ENCODE assay signal across 30 mouse cellular contexts in the genomic region with DNA sequence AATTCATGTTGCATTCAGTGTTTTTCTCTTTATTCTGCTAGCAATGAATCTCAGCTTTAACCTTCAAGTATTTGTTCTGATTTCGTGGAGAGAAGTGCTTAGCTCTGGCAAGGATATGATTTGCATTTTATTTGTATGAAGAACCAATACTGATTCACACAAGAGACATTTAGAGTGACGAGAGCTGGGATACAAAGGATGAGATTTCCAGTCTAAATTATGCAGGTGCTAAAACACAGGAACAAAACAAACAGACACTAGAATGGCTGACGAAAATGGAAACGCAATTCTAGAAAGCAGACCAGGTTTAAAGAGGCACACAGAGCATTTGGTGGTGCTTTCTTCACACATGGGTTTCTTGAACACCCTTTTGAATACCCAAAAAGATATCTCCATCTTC.
DNase-seq lines count a peak whose midpoint lies in the region; ATAC-seq and TF ChIP-seq lines count a peak whose summit lies in the region.
"Had no signal": no experiment of that assay in that cellular context is flagged by ENCODE, and none has a peak within 500 bp of the region (broad histone marks: within the 10 kb centered on the region; RNA-seq: fewer than 3 reads in every experiment).

No protein-coding gene starts in this region.

- H3K9ac ChIP-seq in forebrain, postnatal 0 days = no peak overlapping the region
- H3K9ac ChIP-seq in forebrain, embryonic 15.5 days (replicated peaks) = no peak overlapping the region
- no peak overlapping the region for H3K9ac ChIP-seq in midbrain, embryonic 15.5 days
- H3K9ac ChIP-seq in midbrain, embryonic 11.5 days (ENCODE audit: low read length) = no peak overlapping the region
- H3K9ac ChIP-seq: embryonic facial prominence, embryonic 13.5 days; forebrain, embryonic 12.5 days; heart, embryonic 12.5 days; heart, embryonic 15.5 days; hindbrain, embryonic 15.5 days had no signal

- ATAC-seq in forebrain, postnatal 0 days = peak; percentile 78
- no peak for ATAC-seq in forebrain, embryonic 15.5 days (replicated peaks)
- ATAC-seq in midbrain, embryonic 15.5 days (replicated peaks) = no peak
- ATAC-seq in midbrain, embryonic 11.5 days (ENCODE audit: low FRiP score) = no peak
- ATAC-seq: Patski had no signal

- H3K4me3 ChIP-seq in forebrain, postnatal 0 days (ENCODE audit: low read depth, low read length) = no peak overlapping the region
- H3K4me3 ChIP-seq in forebrain, embryonic 15.5 days = no peak overlapping the region
- H3K4me3 ChIP-seq in layer of hippocampus, adult 2 months = no peak overlapping the region
- no peak overlapping the region for H3K4me3 ChIP-seq in midbrain, embryonic 15.5 days
- H3K4me3 ChIP-seq in midbrain, embryonic 11.5 days (ENCODE audit: low read depth, low read length) = no peak overlapping the region
- H3K4me3 ChIP-seq: embryonic facial prominence, embryonic 10.5 days; embryonic facial prominence, embryonic 13.5 days; erythroblast, embryonic 14.5 days; forebrain, embryonic 12.5 days; heart, embryonic 12.5 days; heart, embryonic 15.5 days; hindbrain, embryonic 10.5 days; hindbrain, embryonic 15.5 days had no signal

- TF ChIP-seq POLR2A in brain, embryonic 14.5 days (IDR thresholded peaks at IDR 0.05; ENCODE audit: borderline replicate concordance, extremely low read depth, insufficient read depth, insufficient read length, poor library complexity, severe bottlenecking) = no peak

- no peak for TF ChIP-seq CTCF in forebrain, postnatal 0 days (IDR thresholded peaks at IDR 0.05; ENCODE audit: low read depth)
- TF ChIP-seq CTCF in layer of hippocampus, adult 2 months (conservative IDR thresholded peaks at IDR 0.05) = no peak
- no peak for TF ChIP-seq CTCF in brain, embryonic 14.5 days (IDR thresholded peaks at IDR 0.05; ENCODE audit: borderline replicate concordance, extremely low read depth, insufficient read depth, insufficient read length)

- peak; percentile 16 for DNase-seq in forebrain, postnatal 0 days
- no peak for DNase-seq in layer of hippocampus, adult 2 months (ENCODE audit: low spot score in 2 of 2)
- no peak for DNase-seq in layer of hippocampus, postnatal 10 days (ENCODE audit: low spot score in 2 of 2)
- no peak for DNase-seq in midbrain, embryonic 11.5 days (ENCODE audit: low spot score, missing footprints)
- DNase-seq in brain, embryonic 14.5 days (ENCODE audit: low read depth) = peak; percentile 26
- DNase-seq: adrenal gland, postnatal 10 days; adrenal gland, postnatal 36 days; B cell, adult 2 months; cerebellum, adult 11-12 months; cerebellum, adult 8-10 months; cerebellum, postnatal 10 days; cerebellum, postnatal 36 days; embryo, embryonic 11 days; gastrocnemius, postnatal 25 days; heart, adult 18-20 months; heart, postnatal 10 days; heart, postnatal 36 days had no signal

- no peaks in the 10 kb centered on the region for H3K27me3 ChIP-seq in forebrain, postnatal 0 days (ENCODE audit: insufficient read depth, low read length)
- H3K27me3 ChIP-seq in forebrain, embryonic 15.5 days = no peaks in the 10 kb centered on the region
- no peaks in the 10 kb centered on the region for H3K27me3 ChIP-seq in midbrain, embryonic 15.5 days (replicated peaks)
- H3K27me3 ChIP-seq in midbrain, embryonic 11.5 days (ENCODE audit: control insufficient read depth, insufficient read depth, low read length) = no peaks in the 10 kb centered on the region
- H3K27me3 ChIP-seq: CH12.LX; embryonic facial prominence, embryonic 13.5 days; forebrain, embryonic 12.5 days; heart, embryonic 12.5 days; heart, embryonic 15.5 days; hindbrain, embryonic 15.5 days had no signal

- no peaks in the 10 kb centered on the region for H3K36me3 ChIP-seq in forebrain, postnatal 0 days (ENCODE audit: insufficient read depth)
- no peaks in the 10 kb centered on the region for H3K36me3 ChIP-seq in forebrain, embryonic 15.5 days
- no peaks in the 10 kb centered on the region for H3K36me3 ChIP-seq in midbrain, embryonic 15.5 days (replicated peaks)
- no peaks in the 10 kb centered on the region for H3K36me3 ChIP-seq in midbrain, embryonic 11.5 days (ENCODE audit: control insufficient read depth, insufficient read depth, low read length)
- H3K36me3 ChIP-seq: embryonic facial prominence, embryonic 10.5 days; embryonic facial prominence, embryonic 13.5 days; forebrain, embryonic 12.5 days; G1E; heart, embryonic 12.5 days; heart, embryonic 15.5 days; hindbrain, embryonic 10.5 days; hindbrain, embryonic 15.5 days had no signal

- H3K4me1 ChIP-seq in forebrain, postnatal 0 days (ENCODE audit: insufficient read depth) = no peaks in the 10 kb centered on the region
- H3K4me1 ChIP-seq in forebrain, embryonic 15.5 days = no peaks in the 10 kb centered on the region
- H3K4me1 ChIP-seq in midbrain, embryonic 15.5 days = 0 out of 2 replicates have a peak, but pooled peaks cover 4% of the 10 kb centered on the region
- H3K4me1 ChIP-seq in midbrain, embryonic 11.5 days (ENCODE audit: control insufficient read depth, insufficient read depth, low read length) = no peaks in the 10 kb centered on the region
- H3K4me1 ChIP-seq: embryonic facial prominence, embryonic 10.5 days; embryonic facial prominence, embryonic 13.5 days; forebrain, embryonic 12.5 days; hindbrain, embryonic 15.5 days had no signal

- no peak overlapping the region for H3K4me2 ChIP-seq in forebrain, postnatal 0 days (ENCODE audit: low read depth)
- H3K4me2 ChIP-seq in forebrain, embryonic 15.5 days (replicated peaks) = no peak overlapping the region
- no peak overlapping the region for H3K4me2 ChIP-seq in midbrain, embryonic 15.5 days
- no peak overlapping the region for H3K4me2 ChIP-seq in midbrain, embryonic 11.5 days
- H3K4me2 ChIP-seq: embryonic facial prominence, embryonic 13.5 days; forebrain, embryonic 12.5 days; heart, embryonic 12.5 days; heart, embryonic 15.5 days; hindbrain, embryonic 15.5 days had no signal

- H3K27ac ChIP-seq in forebrain, postnatal 0 days (ENCODE audit: low read depth, low read length) = no peak overlapping the region
- H3K27ac ChIP-seq in forebrain, embryonic 15.5 days (replicated peaks) = no peak overlapping the region
- peak overlapping the region; percentile 58 for H3K27ac ChIP-seq in layer of hippocampus, adult 2 months
- H3K27ac ChIP-seq in midbrain, embryonic 15.5 days = peak overlapping the region; percentile 47; the same call in 1 of the 2 replicates
- no peak overlapping the region for H3K27ac ChIP-seq in midbrain, embryonic 11.5 days (ENCODE audit: low read depth, low read length)
- H3K27ac ChIP-seq: embryonic facial prominence, embryonic 10.5 days; embryonic facial prominence, embryonic 13.5 days; forebrain, embryonic 12.5 days; heart, embryonic 15.5 days; hindbrain, embryonic 10.5 days had no signal

- 34% methylated on average over 4 of the region's 4 CpGs for WGBS in forebrain, postnatal 0 days
- 58% methylated on average over 4 of the region's 4 CpGs for WGBS in forebrain, embryonic 15.5 days
- 44% methylated on average over 4 of the region's 4 CpGs for WGBS in midbrain, embryonic 15.5 days
- WGBS in midbrain, embryonic 11.5 days = 59% methylated on average over 4 of the region's 4 CpGs

- H3K9me3 ChIP-seq in forebrain, postnatal 0 days (ENCODE audit: low read length) = no peaks in the 10 kb centered on the region
- no peaks in the 10 kb centered on the region for H3K9me3 ChIP-seq in forebrain, embryonic 15.5 days
- no peaks in the 10 kb centered on the region for H3K9me3 ChIP-seq in midbrain, embryonic 15.5 days
- H3K9me3 ChIP-seq in midbrain, embryonic 11.5 days (ENCODE audit: control insufficient read depth, low read length) = no peaks in the 10 kb centered on the region; the same call in 1 of the 2 replicates
- H3K9me3 ChIP-seq: embryonic facial prominence, embryonic 13.5 days; forebrain, embryonic 12.5 days; G1E; heart, embryonic 15.5 days; hindbrain, embryonic 15.5 days had no signal

Comparison
In these comparisons a context has a peak if more than half of its experiments do, and no peak if none do; other contexts are left out.
1. H3K27ac ChIP-seq: peak in layer of hippocampus, adult 2 months (single experiment) and midbrain, embryonic 15.5 days (single experiment); none in forebrain, postnatal 0 days (single experiment), forebrain, embryonic 15.5 days (single experiment) and midbrain, embryonic 11.5 days (single experiment).
2. DNase-seq: peak in forebrain, postnatal 0 days (single experiment) and brain, embryonic 14.5 days (single experiment); none in layer of hippocampus, adult 2 months (0 of 2), layer of hippocampus, postnatal 10 days (0 of 2) and midbrain, embryonic 11.5 days (single experiment).